In the genomic region with DNA sequence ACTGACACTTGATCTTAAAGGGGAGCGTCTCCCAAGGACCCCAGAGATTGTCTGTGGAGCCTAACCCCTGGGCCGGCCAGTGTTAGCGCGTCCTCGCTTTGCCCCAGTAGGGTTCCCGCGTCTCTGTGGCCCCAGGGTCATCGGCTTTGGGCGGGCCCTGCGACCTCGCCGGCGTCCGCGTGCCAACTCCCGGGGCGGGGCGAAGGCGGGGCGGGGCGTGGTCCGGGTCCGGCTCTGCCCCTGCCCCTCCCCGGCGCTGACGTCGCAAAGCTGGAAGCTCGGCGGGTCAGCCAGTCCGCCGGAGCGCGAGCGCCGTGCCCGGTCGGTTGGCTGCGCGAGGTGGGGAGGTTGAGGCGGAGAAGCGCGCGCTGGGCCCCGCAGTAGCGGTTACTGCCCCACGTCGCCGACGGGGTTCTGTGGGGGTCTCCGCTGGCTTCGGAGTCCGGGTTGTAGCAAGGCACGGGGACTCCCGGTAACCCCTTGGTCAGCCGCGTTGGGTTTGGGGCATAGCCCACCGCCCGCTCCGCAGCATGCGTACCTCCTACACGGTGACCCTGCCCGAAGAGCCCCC, we compare ENCODE assay signal across 8 mouse cellular contexts. TPM values are rescaled to one million over a fixed set of nuclear protein-coding genes. Genes with fewer than 3 reads are reported as not detected.
DNase-seq lines count a peak whose midpoint lies in the region; ATAC-seq and TF ChIP-seq lines count a peak whose summit lies in the region.

No protein-coding gene starts in this region.

- H3K4me3 ChIP-seq in forebrain, embryonic 11.5 days (ENCODE audit: low read depth, low read length): peak overlapping the region; percentile 54
- peak overlapping the region; percentile 77 for H3K4me3 ChIP-seq in heart, embryonic 16.5 days (ENCODE audit: low read length)
- H3K4me3 ChIP-seq in liver, embryonic 16.5 days (ENCODE audit: low read depth, low read length): peak overlapping the region; percentile 61
- peak overlapping the region; percentile 61 for H3K4me3 ChIP-seq in neural tube, embryonic 12.5 days
- H3K4me3 ChIP-seq in stomach, postnatal 0 days (ENCODE audit: low read depth, low read length): peak overlapping the region; percentile 61

- under 1% methylated on average over 58 of the region's 62 CpGs for WGBS in forebrain, embryonic 11.5 days
- WGBS in heart, embryonic 16.5 days: under 1% methylated on average over 54 of the region's 62 CpGs
- under 1% methylated on average over 62 of the region's 62 CpGs for WGBS in liver, embryonic 16.5 days (ENCODE audit: insufficient replicate concordance)
- WGBS in neural tube, embryonic 12.5 days: under 1% methylated on average over 62 of the region's 62 CpGs
- under 1% methylated on average over 62 of the region's 62 CpGs for WGBS in stomach, postnatal 0 days

- H3K4me2 ChIP-seq in forebrain, embryonic 11.5 days (ENCODE audit: low read depth, low read length, severe bottlenecking): peak overlapping the region; percentile 98
- H3K4me2 ChIP-seq in heart, embryonic 16.5 days (ENCODE audit: low read depth, low read length): peak overlapping the region; percentile 95
- peak overlapping the region; percentile 87 for H3K4me2 ChIP-seq in liver, embryonic 16.5 days (ENCODE audit: low read depth, low read length)
- H3K4me2 ChIP-seq in neural tube, embryonic 12.5 days (replicated peaks): peak overlapping the region; percentile 99
- H3K4me2 ChIP-seq in stomach, postnatal 0 days (replicated peaks; ENCODE audit: low read depth): peak overlapping the region; percentile 98

- peak; percentile 74 for DNase-seq in CD4-positive helper T cell, adult 2 months (ENCODE audit: low read depth, low spot score)
- DNase-seq in c-Kit-positive CD71-negative TER-119-negative erythroid progenitor cells, embryonic 14.5 days (ENCODE audit: low read depth): peak; percentile 68
- DNase-seq in forebrain, embryonic 11.5 days (ENCODE audit: low spot score): peak; percentile 95
- peak; percentile 98 to 100 for DNase-seq in kidney, postnatal 36 days
- DNase-seq in stomach, postnatal 0 days (ENCODE audit: low spot score): peak; percentile 98

- ATAC-seq in forebrain, embryonic 11.5 days (replicated peaks; ENCODE audit: low FRiP score): peak; percentile 82
- peak; percentile 68 for ATAC-seq in heart, embryonic 16.5 days (replicated peaks; ENCODE audit: extremely low read depth, insufficient read depth, low FRiP score)
- ATAC-seq in liver, embryonic 16.5 days (ENCODE audit: low read depth): peak; percentile 88
- ATAC-seq in neural tube, embryonic 12.5 days (ENCODE audit: low FRiP score, low read depth): peak; percentile 68
- ATAC-seq in stomach, postnatal 0 days (ENCODE audit: low FRiP score, low TSS enrichment): peak; percentile 81

- H3K27me3 ChIP-seq in forebrain, embryonic 11.5 days (ENCODE audit: control insufficient read depth, insufficient read depth, low read length): peaks cover 25% of the 10 kb centered on the region
- no peaks in the 10 kb centered on the region for H3K27me3 ChIP-seq in heart, embryonic 16.5 days (ENCODE audit: control insufficient read depth, insufficient read depth, low read length)
- H3K27me3 ChIP-seq in liver, embryonic 16.5 days (ENCODE audit: control insufficient read depth, insufficient read depth, low read depth, low read length): peaks cover 23% of the 10 kb centered on the region
- peaks cover 49% of the 10 kb centered on the region for H3K27me3 ChIP-seq in neural tube, embryonic 12.5 days (replicated peaks)
- H3K27me3 ChIP-seq in stomach, postnatal 0 days (ENCODE audit: control insufficient read depth, insufficient read depth, low read length): no peaks in the 10 kb centered on the region

- no peaks in the 10 kb centered on the region for H3K36me3 ChIP-seq in forebrain, embryonic 11.5 days (ENCODE audit: control insufficient read depth, insufficient read depth, low read length)
- H3K36me3 ChIP-seq in heart, embryonic 16.5 days (ENCODE audit: control insufficient read depth, insufficient read depth): no peaks in the 10 kb centered on the region
- no peaks in the 10 kb centered on the region for H3K36me3 ChIP-seq in liver, embryonic 16.5 days (ENCODE audit: control insufficient read depth, insufficient read depth)
- H3K36me3 ChIP-seq in neural tube, embryonic 12.5 days: no peaks in the 10 kb centered on the region
- no peaks in the 10 kb centered on the region for H3K36me3 ChIP-seq in stomach, postnatal 0 days (ENCODE audit: control insufficient read depth, insufficient read depth, low read length)

- no peak overlapping the region for H3K27ac ChIP-seq in forebrain, embryonic 11.5 days (ENCODE audit: low read depth, low read length)
- H3K27ac ChIP-seq in heart, embryonic 16.5 days (ENCODE audit: low read length): peak overlapping the region; percentile 98
- H3K27ac ChIP-seq in liver, embryonic 16.5 days (ENCODE audit: low read length): no peak overlapping the region
- H3K27ac ChIP-seq in neural tube, embryonic 12.5 days: no peak overlapping the region
- H3K27ac ChIP-seq in stomach, postnatal 0 days (replicated peaks): peak overlapping the region; percentile 65; the same call in 1 of the 2 replicates

- TF ChIP-seq CTCF in stomach, postnatal 0 days (IDR thresholded peaks at IDR 0.05; ENCODE audit: low read depth): no peak

- no peak for TF ChIP-seq EP300 in stomach, postnatal 0 days (optimal IDR thresholded peaks at IDR 0.05)

- peaks cover 27% of the 10 kb centered on the region for H3K4me1 ChIP-seq in forebrain, embryonic 11.5 days (replicated peaks; ENCODE audit: control insufficient read depth, insufficient read depth, low read length)
- peaks cover 58% of the 10 kb centered on the region for H3K4me1 ChIP-seq in heart, embryonic 16.5 days (ENCODE audit: control insufficient read depth, insufficient read depth, low read length)
- H3K4me1 ChIP-seq in liver, embryonic 16.5 days (ENCODE audit: control insufficient read depth, low read depth, low read length): peaks cover 22% of the 10 kb centered on the region
- peaks cover 27% of the 10 kb centered on the region for H3K4me1 ChIP-seq in neural tube, embryonic 12.5 days
- H3K4me1 ChIP-seq in stomach, postnatal 0 days (replicated peaks; ENCODE audit: control insufficient read depth, insufficient read depth): peaks cover 10% of the 10 kb centered on the region; the same call in 1 of the 2 replicates

- no peaks in the 10 kb centered on the region for H3K9me3 ChIP-seq in forebrain, embryonic 11.5 days (ENCODE audit: control insufficient read depth, low read length)
- H3K9me3 ChIP-seq in heart, embryonic 16.5 days (replicated peaks; ENCODE audit: control insufficient read depth, low read length): no peaks in the 10 kb centered on the region
- H3K9me3 ChIP-seq in liver, embryonic 16.5 days (replicated peaks; ENCODE audit: control insufficient read depth, low read length): no peaks in the 10 kb centered on the region
- no peaks in the 10 kb centered on the region for H3K9me3 ChIP-seq in neural tube, embryonic 12.5 days
- H3K9me3 ChIP-seq in stomach, postnatal 0 days (ENCODE audit: control insufficient read depth, low read length): no peaks in the 10 kb centered on the region

- peak overlapping the region; percentile 71 for H3K9ac ChIP-seq in forebrain, embryonic 11.5 days (ENCODE audit: low read length)
- peak overlapping the region; percentile 91 for H3K9ac ChIP-seq in heart, embryonic 16.5 days (ENCODE audit: low read length)
- H3K9ac ChIP-seq in liver, embryonic 16.5 days (ENCODE audit: low read depth, low read length): peak overlapping the region; percentile 60
- peak overlapping the region; percentile 67 for H3K9ac ChIP-seq in neural tube, embryonic 12.5 days
- peak overlapping the region; percentile 79 for H3K9ac ChIP-seq in stomach, postnatal 0 days (ENCODE audit: low read length)

RNA-seq across cellular contexts. Expression of a gene that starts 16.8 kb away (rescaled TPM):
- 0.11 TPM in 1 of 2 replicates, not detected in the other for polyA plus RNA-seq in forebrain, embryonic 11.5 days (2014; fragmentation: Nextera tagmentation; extraction: Ambion mirVana)
- polyA plus RNA-seq in heart, embryonic 16.5 days (2015; fragmentation: Nextera tagmentation; extraction: Ambion mirVana): 0.12 TPM in 1 of 2 replicates, not detected in the other
- polyA plus RNA-seq in liver, embryonic 16.5 days (2015; fragmentation: Nextera tagmentation; extraction: Ambion mirVana): 0.04 TPM in 1 of 2 replicates, not detected in the other
- 0.18 TPM in 1 of 2 replicates, not detected in the other for polyA plus RNA-seq in neural tube, embryonic 12.5 days (2016; fragmentation: Nextera tagmentation; extraction: Ambion mirVana)
- not detected in 2 replicates for polyA plus RNA-seq in stomach, postnatal 0 days (2015; fragmentation: Nextera tagmentation; extraction: Ambion mirVana)

RNA-seq across cellular contexts. Expression of a gene that starts 17.9 kb away (rescaled TPM):
- polyA plus RNA-seq in forebrain, embryonic 11.5 days (2014; fragmentation: Nextera tagmentation; extraction: Ambion mirVana): 8.9 and 12.7 TPM in 2 replicates
- 77.5 and 89.6 TPM in 2 replicates for polyA plus RNA-seq in heart, embryonic 16.5 days (2015; fragmentation: Nextera tagmentation; extraction: Ambion mirVana)
- 2.7 and 3.2 TPM in 2 replicates for polyA plus RNA-seq in liver, embryonic 16.5 days (2015; fragmentation: Nextera tagmentation; extraction: Ambion mirVana)
- 9.1 and 9.3 TPM in 2 replicates for polyA plus RNA-seq in neural tube, embryonic 12.5 days (2016; fragmentation: Nextera tagmentation; extraction: Ambion mirVana)
- polyA plus RNA-seq in stomach, postnatal 0 days (2015; fragmentation: Nextera tagmentation; extraction: Ambion mirVana): 11.6 and 20.2 TPM in 2 replicates

RNA-seq across cellular contexts. Expression of a gene that starts 22.3 kb away (rescaled TPM):
- polyA plus RNA-seq in forebrain, embryonic 11.5 days (2014; fragmentation: Nextera tagmentation; extraction: Ambion mirVana): 0.47 and 0.79 TPM in 2 replicates
- 3.5 and 4.2 TPM in 2 replicates for polyA plus RNA-seq in heart, embryonic 16.5 days (2015; fragmentation: Nextera tagmentation; extraction: Ambion mirVana)
- polyA plus RNA-seq in liver, embryonic 16.5 days (2015; fragmentation: Nextera tagmentation; extraction: Ambion mirVana): 0.29 and 0.52 TPM in 2 replicates
- 0.43 and 0.74 TPM in 2 replicates for polyA plus RNA-seq in neural tube, embryonic 12.5 days (2016; fragmentation: Nextera tagmentation; extraction: Ambion mirVana)
- polyA plus RNA-seq in stomach, postnatal 0 days (2015; fragmentation: Nextera tagmentation; extraction: Ambion mirVana): 5.3 and 6.5 TPM in 2 replicates

RNA-seq across cellular contexts. Expression of a gene that starts 28.6 kb away (rescaled TPM):
- 0.97 TPM in 1 of 2 replicates, not detected in the other for polyA plus RNA-seq in forebrain, embryonic 11.5 days (2014; fragmentation: Nextera tagmentation; extraction: Ambion mirVana)
- 0.07 and 0.20 TPM in 2 replicates for polyA plus RNA-seq in heart, embryonic 16.5 days (2015; fragmentation: Nextera tagmentation; extraction: Ambion mirVana)
- 0.07 TPM in 1 of 2 replicates, not detected in the other for polyA plus RNA-seq in liver, embryonic 16.5 days (2015; fragmentation: Nextera tagmentation; extraction: Ambion mirVana)
- polyA plus RNA-seq in neural tube, embryonic 12.5 days (2016; fragmentation: Nextera tagmentation; extraction: Ambion mirVana): 0.18 and 0.51 TPM in 2 replicates
- 0.05 TPM in 1 of 2 replicates, not detected in the other for polyA plus RNA-seq in stomach, postnatal 0 days (2015; fragmentation: Nextera tagmentation; extraction: Ambion mirVana)

RNA-seq across cellular contexts. Expression of a gene that starts 28.6 kb away (rescaled TPM):
- polyA plus RNA-seq in forebrain, embryonic 11.5 days (2014; fragmentation: Nextera tagmentation; extraction: Ambion mirVana): 82.3 and 85.2 TPM in 2 replicates
- 31.7 and 36.6 TPM in 2 replicates for polyA plus RNA-seq in heart, embryonic 16.5 days (2015; fragmentation: Nextera tagmentation; extraction: Ambion mirVana)
- 27.1 and 32.3 TPM in 2 replicates for polyA plus RNA-seq in liver, embryonic 16.5 days (2015; fragmentation: Nextera tagmentation; extraction: Ambion mirVana)
- polyA plus RNA-seq in neural tube, embryonic 12.5 days (2016; fragmentation: Nextera tagmentation; extraction: Ambion mirVana): 57.4 and 59.2 TPM in 2 replicates
- 22.0 and 22.2 TPM in 2 replicates for polyA plus RNA-seq in stomach, postnatal 0 days (2015; fragmentation: Nextera tagmentation; extraction: Ambion mirVana)

Comparison
In these comparisons a context has a peak if more than half of its experiments do, and no peak if none do; other contexts are left out.
1. H3K27ac ChIP-seq: peak in heart, embryonic 16.5 days (single experiment) and stomach, postnatal 0 days (single experiment); none in forebrain, embryonic 11.5 days (single experiment), liver, embryonic 16.5 days (single experiment) and neural tube, embryonic 12.5 days (single experiment).
2. Peak in every context shown above with its lines, with median percentiles within 50 percentile points of each other: DNase-seq, ATAC-seq, H3K4me2 ChIP-seq, H3K4me3 ChIP-seq and H3K9ac ChIP-seq.